Mouse (Mus musculus) CH12.LX (cell line): ENCODE measurements around the gene Osbp2. TPM values are rescaled to one million over a fixed set of nuclear protein-coding genes. Genes with fewer than 3 reads are reported as not detected.

ENCODE experiments used
- DNase-seq: peaks from one replicate; pipeline ENCODE4 v3.0.0-alpha.2; 2013; ENCODE audit errors: extremely low read depth
- H3K27ac ChIP-seq: 2 replicates; pipeline ENCODE4 v1.5.1; 2012; ENCODE audit warnings: low read depth, mild to moderate bottlenecking, control low read depth, moderate library complexity; ENCODE audit not compliant: insufficient read depth
- H3K27me3 ChIP-seq: replicated peaks from 2 replicates; pipeline ENCODE3; 2012; ENCODE audit warnings: inconsistent platforms
- H3K36me3 ChIP-seq, 2 experiments: replicated peaks in 1 of 2; 2 replicates each; pipeline versions ENCODE3 to v1.6.1; 2012; ENCODE audit warnings: inconsistent platforms in 1 of 2, low read length in 1 of 2, mild to moderate bottlenecking in 1 of 2, mixed read lengths in 1 of 2, moderate library complexity in 1 of 2; ENCODE audit not compliant: control insufficient read depth in 1 of 2, insufficient read depth in 1 of 2
- H3K4me1 ChIP-seq, 2 experiments: 2 replicates each; pipeline ENCODE4 v1.6.1; 2012; ENCODE audit warnings: inconsistent platforms in 1 of 2, moderate library complexity in 1 of 2; ENCODE audit not compliant: insufficient read depth in 2 of 2, control insufficient read depth in 1 of 2
- H3K4me2 ChIP-seq: 2 replicates; pipeline ENCODE4 v1.6.1; 2012; ENCODE audit warnings: low read depth, mild to moderate bottlenecking, control low read depth; ENCODE audit not compliant: poor library complexity, insufficient read depth, severe bottlenecking
- H3K4me3 ChIP-seq, 3 experiments: fragments of 150-350 bp in 1 of 3; sonication (generic) in 1 of 3; replicated peaks in 1 of 3; 2 replicates each; pipeline versions ENCODE3 to v1.5.1; 2011 to 2012; ENCODE audit warnings: low read depth in 2 of 3, low read length in 2 of 3, mild to moderate bottlenecking in 2 of 3, moderate library complexity in 2 of 3, control low read depth in 1 of 3, improper control_type of control experiment in 1 of 3, inconsistent platforms in 1 of 3, mixed read lengths in 1 of 3; ENCODE audit not compliant: poor library complexity in 1 of 3
- H3K79me2 ChIP-seq: replicated peaks from 2 replicates; pipeline ENCODE4 v1.6.1; 2012; ENCODE audit warnings: mild to moderate bottlenecking, moderate library complexity; ENCODE audit not compliant: control insufficient read depth, poor library complexity, insufficient read depth, severe bottlenecking; ENCODE audit errors: extremely low read depth
- H3K9ac ChIP-seq: 2 replicates; pipeline ENCODE4 v1.6.1; 2012; ENCODE audit warnings: low read depth, mild to moderate bottlenecking, control low read depth, moderate library complexity; ENCODE audit not compliant: insufficient read depth
- H3K9me3 ChIP-seq: replicated peaks from 2 replicates; pipeline ENCODE3; 2012; ENCODE audit warnings: low read length, inconsistent platforms, mixed read lengths
- ELF1 ChIP-seq: IDR thresholded peaks from 2 replicates; pipeline ENCODE4 v1.6.1; 2014; ENCODE audit warnings: low read depth, mild to moderate bottlenecking, inconsistent platforms, low read length, improper control_type of control experiment
- EP300 ChIP-seq: IDR thresholded peaks from 2 replicates; pipeline ENCODE4 v1.6.1; 2011; ENCODE audit warnings: low read length, improper control_type of control experiment
- ETS1 ChIP-seq: conservative IDR thresholded peaks from 2 replicates; pipeline ENCODE4 v1.6.1; 2012; ENCODE audit warnings: low read depth, mild to moderate bottlenecking, inconsistent platforms, low read length, improper control_type of control experiment, moderate library complexity
- GABPA ChIP-seq: IDR thresholded peaks from 2 replicates; pipeline ENCODE4 v1.6.1; 2012; ENCODE audit warnings: low read depth, low read length, improper control_type of control experiment, inconsistent platforms; ENCODE audit not compliant: insufficient replicate concordance
- HCFC1 ChIP-seq: IDR thresholded peaks from 2 replicates; pipeline ENCODE4 v1.6.1; 2012; ENCODE audit warnings: low read depth, mild to moderate bottlenecking, inconsistent platforms, low read length, improper control_type of control experiment
- IRF4 ChIP-seq: IDR thresholded peaks from 2 replicates; pipeline ENCODE4 v1.6.1; 2014; ENCODE audit warnings: low read depth, mild to moderate bottlenecking, inconsistent platforms, low read length, improper control_type of control experiment
- JUN ChIP-seq: IDR thresholded peaks from 2 replicates; pipeline ENCODE4 v1.6.1; 2011; ENCODE audit warnings: low read depth, mild to moderate bottlenecking, low read length, improper control_type of control experiment, moderate library complexity; ENCODE audit not compliant: insufficient read depth
- KAT2A ChIP-seq: IDR thresholded peaks from 2 replicates; pipeline ENCODE4 v1.6.1; 2012; ENCODE audit warnings: low read length, improper control_type of control experiment, inconsistent platforms; ENCODE audit not compliant: insufficient replicate concordance
- MAX ChIP-seq: IDR thresholded peaks from 2 replicates; pipeline ENCODE4 v1.6.1; 2011; ENCODE audit warnings: low read length, improper control_type of control experiment
- MEF2A ChIP-seq: IDR thresholded peaks from 2 replicates; pipeline ENCODE4 v1.6.1; 2014; ENCODE audit warnings: low read depth, mild to moderate bottlenecking, inconsistent platforms, low read length, improper control_type of control experiment, borderline replicate concordance
- MXI1 ChIP-seq: IDR thresholded peaks from 2 replicates; pipeline ENCODE4 v1.6.1; 2011; ENCODE audit warnings: mild to moderate bottlenecking, low read depth, low read length, improper control_type of control experiment
- NELFE ChIP-seq: IDR thresholded peaks from 2 replicates; pipeline ENCODE4 v1.6.1; 2011; ENCODE audit warnings: low read depth, low read length, improper control_type of control experiment
- PAX5 ChIP-seq: IDR thresholded peaks from 2 replicates; pipeline ENCODE4 v1.6.1; 2012; ENCODE audit warnings: low read length, inconsistent platforms, mixed read lengths
- POLR2A ChIP-seq: IDR thresholded peaks from 2 replicates; pipeline ENCODE4 v1.6.1; 2011; ENCODE audit warnings: low read depth, mild to moderate bottlenecking, improper control_type of control experiment, low read length
- POLR2AphosphoS2 ChIP-seq: IDR thresholded peaks from 2 replicates; pipeline ENCODE4 v1.6.1; 2011; ENCODE audit warnings: low read depth, low read length, improper control_type of control experiment
- RAD21 ChIP-seq: IDR thresholded peaks from 2 replicates; pipeline ENCODE4 v1.6.1; 2011; ENCODE audit warnings: low read depth, mild to moderate bottlenecking, low read length, improper control_type of control experiment, moderate library complexity
- RCOR1 ChIP-seq: conservative IDR thresholded peaks from 2 replicates; pipeline ENCODE4 v1.6.1; 2012; ENCODE audit warnings: low read depth, mild to moderate bottlenecking, inconsistent platforms, low read length, improper control_type of control experiment
- TBP ChIP-seq: conservative IDR thresholded peaks from 2 replicates; pipeline ENCODE4 v1.6.1; 2011; ENCODE audit warnings: low read depth, low read length, improper control_type of control experiment
- TCF12 ChIP-seq: IDR thresholded peaks from 2 replicates; pipeline ENCODE4 v1.6.1; 2014; ENCODE audit warnings: low read depth, mild to moderate bottlenecking, inconsistent platforms, low read length, improper control_type of control experiment
- UBTF ChIP-seq: IDR thresholded peaks from 2 replicates; pipeline ENCODE4 v1.6.1; 2012; ENCODE audit warnings: low read depth, mild to moderate bottlenecking, inconsistent platforms, low read length, improper control_type of control experiment, moderate library complexity
- ZC3H11A ChIP-seq: IDR thresholded peaks from 2 replicates; pipeline ENCODE4 v1.6.1; 2012; ENCODE audit warnings: low read depth, mild to moderate bottlenecking, inconsistent platforms, low read length, improper control_type of control experiment
- ZKSCAN1 ChIP-seq: IDR thresholded peaks from 2 replicates; pipeline ENCODE4 v1.6.1; 2012; ENCODE audit warnings: low read depth, inconsistent platforms, low read length, improper control_type of control experiment, borderline replicate concordance
- dilution Hi-C: fragments of 300-500 bp; cut with MboI; formaldehyde crosslinking; loops from 2 replicates; pipeline ENCODE4 v1.14.3; 2020; ENCODE audit warnings: low sequenced_read_pairs; ENCODE audit not compliant: extremely low pct_unique_long_range_greater_than_20kb, extremely low pct_ligation_motif_present
- in situ Hi-C: fragments of 300-500 bp; cut with MboI; formaldehyde crosslinking; loops from 3 replicates; pipeline ENCODE4 v1.14.3; 2019; ENCODE audit warnings: low sequenced_read_pairs, low pct_ligation_motif_present, low pct_unique_long_range_greater_than_20kb, mixed read lengths
- polyA plus RNA-seq: library from polyadenylated mRNA; unstranded; fragments of >175 nt; gene quantifications from 2 replicates; pipeline ENCODE4 v1.2.1, GENCODE M21; 2012; ENCODE audit warnings: low read depth; ENCODE audit not compliant: insufficient read length
- total RNA-seq, 2 experiments: library from RNA; depleted of rRNA; stranded (reverse); fragments of 300-350 nt in 1 of 2; fragments of >200 nt in 1 of 2; gene quantifications; 2 replicates each; pipeline ENCODE4 v1.2.3; 2012 to 2014

Gene Osbp2
- total and polyA plus RNA-seq, 3 experiments: not detected

- no peak overlapping the region for H3K9ac ChIP-seq
- no peaks in the 10 kb centered on the region; the same call in 1 of the 2 replicates for H3K79me2 ChIP-seq
- no peaks in the 10 kb centered on the region for H3K9me3 ChIP-seq
- in situ Hi-C loops (no loop called here), dilution Hi-C loops (no loop called here)
- TF ChIP-seq NELFE (no peak), MXI1 (no peak), GABPA (no peak), RAD21 (no peak), IRF4 (no peak), EP300 (no peak), RCOR1 (no peak), PAX5 (no peak), TCF12 (no peak), MAX (no peak), MEF2A (no peak), TBP (no peak), POLR2A (no peak), ZKSCAN1 (no peak), HCFC1 (no peak), ETS1 (no peak), ZC3H11A (no peak), KAT2A (no peak)
- no peak overlapping the region for H3K27ac ChIP-seq
- H3K27me3 ChIP-seq: no peaks in the 10 kb centered on the region
- H3K4me3 ChIP-seq: no peak overlapping the region
- H3K36me3 ChIP-seq: peaks cover 63 to 98% of the 10 kb centered on the region in 2 experiments
- no peak overlapping the region for H3K4me2 ChIP-seq
- no peaks in the 10 kb centered on the region for H3K4me1 ChIP-seq
- DNase-seq: no peak
Measured at GRCm38 (mm10) chr11:3676423-3676822, 187.3 kb downstream of the Osbp2 start.

GRCm38 (mm10) chr11:3674545-3674944, 189.2 kb downstream of the Osbp2 start:
- H3K4me1 ChIP-seq: no peaks in the 10 kb centered on the region
- no peaks in the 10 kb centered on the region; the same call in none of the 2 replicates for H3K79me2 ChIP-seq
- no peaks in the 10 kb centered on the region for H3K27me3 ChIP-seq
- H3K4me3 ChIP-seq: no peak overlapping the region
- TF ChIP-seq MAX (no peak), JUN (no peak), ELF1 (no peak), POLR2AphosphoS2 (no peak), UBTF (no peak)
- no peak overlapping the region for H3K9ac ChIP-seq
- H3K36me3 ChIP-seq: peaks cover 59 to 98% of the 10 kb centered on the region in 2 experiments
- no peak overlapping the region for H3K4me2 ChIP-seq
- no peak overlapping the region for H3K27ac ChIP-seq
- in situ Hi-C loops: no loop called here
- no peak for DNase-seq
- dilution Hi-C loops: no loop called here
- H3K9me3 ChIP-seq: no peaks in the 10 kb centered on the region
